8 mouse cellular contexts compared by ENCODE assay signal in genomic region chr1:167392687-167393086, GRCm38 (mm10). TPM values are rescaled to one million over a fixed set of nuclear protein-coding genes. Genes with fewer than 3 reads are reported as not detected.
DNase-seq lines count a peak whose midpoint lies in the region; ATAC-seq and TF ChIP-seq lines count a peak whose summit lies in the region.

No protein-coding gene starts in this region.

- TF ChIP-seq POLR2A in thymus, adult 2 months (IDR thresholded peaks at IDR 0.05; ENCODE audit: control insufficient read depth, extremely low read depth, insufficient read depth, low read length, poor library complexity) = no peak

- 3% methylated on average over 8 of the region's 8 CpGs for WGBS in thymus, adult 2 months
- WGBS in forebrain, embryonic 14.5 days = 18% methylated on average over 8 of the region's 8 CpGs
- WGBS in midbrain, embryonic 15.5 days = 16% methylated on average over 8 of the region's 8 CpGs

- H3K27me3 ChIP-seq in thymus, adult 2 months (ENCODE audit: control insufficient read depth, insufficient read depth, low read length) = no peaks in the 10 kb centered on the region
- no peaks in the 10 kb centered on the region for H3K27me3 ChIP-seq in forebrain, embryonic 14.5 days (replicated peaks; ENCODE audit: control insufficient read depth, insufficient read depth, low read length)
- peaks cover 9% of the 10 kb centered on the region; the same call in 1 of the 2 replicates for H3K27me3 ChIP-seq in midbrain, embryonic 15.5 days (replicated peaks)

- H3K9me3 ChIP-seq in forebrain, embryonic 14.5 days (replicated peaks; ENCODE audit: control insufficient read depth, low read length) = no peaks in the 10 kb centered on the region
- no peaks in the 10 kb centered on the region for H3K9me3 ChIP-seq in midbrain, embryonic 15.5 days

- H3K4me2 ChIP-seq in forebrain, embryonic 14.5 days (ENCODE audit: low read length) = peak overlapping the region; percentile 73
- peak overlapping the region; percentile 83 for H3K4me2 ChIP-seq in midbrain, embryonic 15.5 days

- peak overlapping the region; percentile 1; the same call in 1 of the 2 replicates for H3K4me3 ChIP-seq in thymus, adult 2 months (ENCODE audit: control insufficient read depth, insufficient read depth, low read length)
- peak overlapping the region; percentile 53 for H3K4me3 ChIP-seq in forebrain, embryonic 14.5 days (ENCODE audit: low read depth, low read length)
- peak overlapping the region; percentile 88 for H3K4me3 ChIP-seq in midbrain, embryonic 15.5 days

- no peak overlapping the region; the same call in 1 of the 2 replicates for H3K27ac ChIP-seq in thymus, adult 2 months (ENCODE audit: control insufficient read depth, insufficient read depth, low read length)
- H3K27ac ChIP-seq in forebrain, embryonic 14.5 days (ENCODE audit: low read depth, low read length) = no peak overlapping the region
- peak overlapping the region; percentile 15; the same call in 1 of the 2 replicates for H3K27ac ChIP-seq in midbrain, embryonic 15.5 days

- DNase-seq in adrenal gland, adult (ENCODE audit: inconsistent age in 2 of 2, low spot score in 1 of 2) = peak; percentile 31 to 75
- no peak for DNase-seq in adrenal gland, postnatal 14 days
- peak; percentile 9 for DNase-seq in thymus, adult 2 months
- no peak for DNase-seq in thymus, postnatal 10 days (ENCODE audit: low spot score in 2 of 2)
- DNase-seq in forebrain, embryonic 14.5 days (ENCODE audit: low spot score) = peak; percentile 26
- DNase-seq in layer of hippocampus, postnatal 36 days = peak; percentile 16 to 33
- DNase-seq in embryo, embryonic 10 days (ENCODE audit: low spot score) = no peak

- H3K36me3 ChIP-seq in thymus, adult 2 months (ENCODE audit: control insufficient read depth, insufficient read depth, low read length) = no peaks in the 10 kb centered on the region
- no peaks in the 10 kb centered on the region for H3K36me3 ChIP-seq in forebrain, embryonic 14.5 days (ENCODE audit: control insufficient read depth, insufficient read depth, low read length)
- no peaks in the 10 kb centered on the region for H3K36me3 ChIP-seq in midbrain, embryonic 15.5 days (replicated peaks)

- TF ChIP-seq CTCF in thymus, adult 2 months (IDR thresholded peaks at IDR 0.05; ENCODE audit: borderline replicate concordance, control insufficient read depth, extremely low read depth, insufficient read depth, low read length, poor library complexity) = no peak

- no peak for ATAC-seq in forebrain, embryonic 14.5 days
- no peak for ATAC-seq in midbrain, embryonic 15.5 days (replicated peaks)

- peaks cover 11% of the 10 kb centered on the region for H3K4me1 ChIP-seq in thymus, adult 2 months (replicated peaks; ENCODE audit: control insufficient read depth, insufficient read depth, low read length)
- peaks cover 6% of the 10 kb centered on the region for H3K4me1 ChIP-seq in forebrain, embryonic 14.5 days (ENCODE audit: control insufficient read depth, insufficient read depth, low read length)
- peaks cover 19% of the 10 kb centered on the region for H3K4me1 ChIP-seq in midbrain, embryonic 15.5 days

- peak overlapping the region; percentile 70; the same call in 1 of the 2 replicates for H3K9ac ChIP-seq in forebrain, embryonic 14.5 days (ENCODE audit: low read length)
- H3K9ac ChIP-seq in midbrain, embryonic 15.5 days = peak overlapping the region; percentile 63

RNA-seq across cellular contexts. Expression of gene Mgst3, which starts 1.0 kb away (rescaled TPM):
- total RNA-seq in adrenal gland, postnatal 14 days (2021) = 69.7 and 75.6 TPM in 2 replicates
- polyA plus RNA-seq in thymus, adult 2 months (2012; rRNA removed) = 93.7 and 133 TPM in 2 replicates
- 128 and 138 TPM in 2 replicates for polyA plus RNA-seq in forebrain, embryonic 14.5 days (2014; fragmentation: Nextera tagmentation; extraction: Ambion mirVana)
- total RNA-seq in layer of hippocampus, postnatal 36 days (2021) = 10 to 100 TPM; 68.7 to 70.9 TPM
- polyA plus RNA-seq in midbrain, embryonic 15.5 days (2015; fragmentation: Nextera tagmentation; extraction: Ambion mirVana) = 138 and 142 TPM in 2 replicates

RNA-seq across cellular contexts. Expression of gene Aldh9a1, which starts 42.9 kb away (rescaled TPM):
- total RNA-seq in adrenal gland, postnatal 14 days (2021) = 56.9 and 59.4 TPM in 2 replicates
- 33.2 and 33.5 TPM in 2 replicates for polyA plus RNA-seq in thymus, adult 2 months (2012; rRNA removed)
- 20.9 and 21.2 TPM in 2 replicates for polyA plus RNA-seq in forebrain, embryonic 14.5 days (2014; fragmentation: Nextera tagmentation; extraction: Ambion mirVana)
- total RNA-seq in layer of hippocampus, postnatal 36 days (2021) = 10 to 100 TPM; 20.1 to 24.5 TPM
- 33.4 and 37.1 TPM in 2 replicates for polyA plus RNA-seq in midbrain, embryonic 15.5 days (2015; fragmentation: Nextera tagmentation; extraction: Ambion mirVana)

Comparison
In these comparisons a context has a peak if more than half of its experiments do, and no peak if none do; other contexts are left out.
1. DNase-seq: peak in adrenal gland, adult (2 of 2), thymus, adult 2 months (single experiment), forebrain, embryonic 14.5 days (single experiment) and layer of hippocampus, postnatal 36 days (2 of 2); none in adrenal gland, postnatal 14 days (single experiment), thymus, postnatal 10 days (0 of 2) and embryo, embryonic 10 days (single experiment).
2. H3K4me3 ChIP-seq: peak in every context shown above with its lines; median percentile 88 in midbrain, embryonic 15.5 days; 53 in forebrain, embryonic 14.5 days; 1 in thymus, adult 2 months.